Mouse (Mus musculus): ENCODE data around the gene Rab12. TPM values are rescaled to one million over a fixed set of nuclear protein-coding genes. Genes with fewer than 3 reads are reported as not detected.

Gene Rab12
- polyA plus RNA-seq, 1 experiment from 2014 or later = 58.9 TPM

Other genes with a start within 250 kb of the Rab12 start
- gene Mtcl1, start 70.0 kb downstream of the Rab12 start, polyA plus RNA-seq (2015; fragmentation: Nextera tagmentation; extraction: Ambion mirVana) = 7.9 and 10.4 TPM in 2 replicates
- 0.40 and 0.60 TPM in 2 replicates for gene Themis3, start 74.9 kb upstream of the Rab12 start, polyA plus RNA-seq (2015; fragmentation: Nextera tagmentation; extraction: Ambion mirVana)

Measured in lung, embryonic 15.5 days (tissue).